In the genomic region with DNA sequence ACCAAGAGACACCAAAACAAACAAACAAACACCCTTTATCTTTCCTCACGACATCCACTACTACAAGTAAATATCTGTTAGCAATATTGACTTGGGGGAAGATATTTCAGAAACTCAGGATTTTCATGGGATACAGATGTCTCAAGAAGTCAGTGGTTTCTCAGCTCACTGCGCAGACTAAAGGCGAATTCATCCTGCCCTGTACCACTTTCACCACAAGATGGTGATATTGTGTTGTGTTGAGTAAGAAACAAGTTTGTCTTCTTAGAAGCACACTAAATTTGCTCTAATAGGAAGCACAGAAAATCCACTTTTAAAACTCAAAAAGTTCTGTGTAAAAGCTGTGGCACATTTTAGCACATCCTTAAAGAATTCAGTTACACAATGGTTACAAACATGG, we compare ENCODE assay signal across 8 mouse cellular contexts.
A peak's percentile ranks its signal among the peaks of the same experiment; 100 is the strongest.
DNase-seq lines count a peak whose midpoint lies in the region; ATAC-seq and TF ChIP-seq lines count a peak whose summit lies in the region.
"Had no signal": no experiment of that assay in that cellular context is flagged by ENCODE, and none has a peak within 500 bp of the region (broad histone marks: within the 10 kb centered on the region; RNA-seq: fewer than 3 reads in every experiment).

No protein-coding gene starts in this region.

- 15% methylated on average over 3 of the region's 3 CpGs for WGBS in liver, embryonic 14.5 days (ENCODE audit: insufficient replicate concordance)
- WGBS in liver, embryonic 12.5 days (ENCODE audit: insufficient replicate concordance) = 9% methylated on average over 3 of the region's 3 CpGs
- 19% methylated on average over 3 of the region's 3 CpGs for WGBS in forebrain, embryonic 15.5 days

- no peak overlapping the region for H3K4me2 ChIP-seq in liver, embryonic 14.5 days (ENCODE audit: low read depth)
- H3K4me2 ChIP-seq in liver, embryonic 12.5 days = no peak overlapping the region
- H3K4me2 ChIP-seq in forebrain, embryonic 15.5 days (replicated peaks) = no peak overlapping the region
- H3K4me2 ChIP-seq: limb, embryonic 15.5 days had no signal

- no peaks in the 10 kb centered on the region for H3K27me3 ChIP-seq in liver, embryonic 14.5 days (ENCODE audit: control insufficient read depth, insufficient read depth, low read length)
- H3K27me3 ChIP-seq in liver, embryonic 12.5 days (replicated peaks) = no peaks in the 10 kb centered on the region
- no peaks in the 10 kb centered on the region for H3K27me3 ChIP-seq in forebrain, embryonic 15.5 days
- H3K27me3 ChIP-seq: limb, embryonic 15.5 days had no signal

- TF ChIP-seq POLR2A in brain, embryonic 14.5 days (IDR thresholded peaks at IDR 0.05; ENCODE audit: borderline replicate concordance, extremely low read depth, insufficient read depth, insufficient read length, poor library complexity, severe bottlenecking) = no peak

- ATAC-seq in liver, embryonic 14.5 days (ENCODE audit: insufficient read depth) = no peak
- no peak for ATAC-seq in liver, embryonic 12.5 days
- ATAC-seq in forebrain, embryonic 15.5 days (replicated peaks) = peak; percentile 73
- ATAC-seq in granulocyte monocyte progenitor cell, adult 5-6 weeks (replicated peaks; ENCODE audit: poor library complexity, severe bottlenecking) = no peak; the same call in 1 of the 2 replicates

- H3K36me3 ChIP-seq in liver, embryonic 14.5 days (replicated peaks; ENCODE audit: control insufficient read depth, insufficient read depth, low read depth) = no peaks in the 10 kb centered on the region
- H3K36me3 ChIP-seq in liver, embryonic 12.5 days = no peaks in the 10 kb centered on the region
- H3K36me3 ChIP-seq in forebrain, embryonic 15.5 days = no peaks in the 10 kb centered on the region
- H3K36me3 ChIP-seq: limb, embryonic 15.5 days had no signal

- no peaks in the 10 kb centered on the region for H3K9me3 ChIP-seq in liver, embryonic 14.5 days (ENCODE audit: control insufficient read depth, low read length)
- H3K9me3 ChIP-seq in liver, embryonic 12.5 days (replicated peaks) = no peaks in the 10 kb centered on the region
- no peaks in the 10 kb centered on the region for H3K9me3 ChIP-seq in forebrain, embryonic 15.5 days
- H3K9me3 ChIP-seq: limb, embryonic 15.5 days had no signal

- no peak overlapping the region for H3K4me3 ChIP-seq in liver, embryonic 14.5 days (ENCODE audit: insufficient read depth in 1 of 2, low read depth in 2 of 2, low read length in 2 of 2)
- no peak overlapping the region for H3K4me3 ChIP-seq in liver, embryonic 12.5 days
- no peak overlapping the region for H3K4me3 ChIP-seq in forebrain, embryonic 15.5 days
- H3K4me3 ChIP-seq: limb, embryonic 15.5 days had no signal

- no peak for DNase-seq in liver, embryonic 14.5 days (ENCODE audit: low read depth in 3 of 3, low spot score in 3 of 3)
- peak; percentile 86 for DNase-seq in brain, embryonic 14.5 days (ENCODE audit: low read depth)
- DNase-seq in layer of hippocampus, postnatal 14 days (ENCODE audit: low spot score in 2 of 2) = peak; percentile 10 to 58
- DNase-seq in right cerebral cortex, adult 2 months (ENCODE audit: low spot score in 2 of 2) = peak; percentile 61 to 65

- peak; percentile 26; the same call in 1 of the 2 replicates for TF ChIP-seq CTCF in liver, embryonic 14.5 days (IDR thresholded peaks at IDR 0.05; ENCODE audit: low read depth)
- peak; percentile 63; the same call in 1 of the 2 replicates for TF ChIP-seq CTCF in brain, embryonic 14.5 days (IDR thresholded peaks at IDR 0.05; ENCODE audit: borderline replicate concordance, extremely low read depth, insufficient read depth, insufficient read length)

- no peaks in the 10 kb centered on the region for H3K4me1 ChIP-seq in liver, embryonic 14.5 days (replicated peaks; ENCODE audit: control insufficient read depth in 2 of 2, insufficient read depth in 2 of 2, low read length in 1 of 2)
- H3K4me1 ChIP-seq in liver, embryonic 12.5 days = no peaks in the 10 kb centered on the region
- H3K4me1 ChIP-seq in forebrain, embryonic 15.5 days = no peaks in the 10 kb centered on the region
- H3K4me1 ChIP-seq: limb, embryonic 15.5 days had no signal

- H3K27ac ChIP-seq in liver, embryonic 14.5 days = no peak overlapping the region
- no peak overlapping the region for H3K27ac ChIP-seq in liver, embryonic 12.5 days
- no peak overlapping the region for H3K27ac ChIP-seq in forebrain, embryonic 15.5 days (replicated peaks)
- H3K27ac ChIP-seq: limb, embryonic 15.5 days had no signal

- no peak overlapping the region for H3K9ac ChIP-seq in liver, embryonic 14.5 days (replicated peaks)
- H3K9ac ChIP-seq in liver, embryonic 12.5 days = no peak overlapping the region
- no peak overlapping the region for H3K9ac ChIP-seq in forebrain, embryonic 15.5 days (replicated peaks)
- H3K9ac ChIP-seq: limb, embryonic 15.5 days had no signal

- no peak for TF ChIP-seq EP300 in liver, embryonic 14.5 days (IDR thresholded peaks at IDR 0.05; ENCODE audit: low read depth)

Comparison
In these comparisons a context has a peak if more than half of its experiments do, and no peak if none do; other contexts are left out.
1. DNase-seq: peak in brain, embryonic 14.5 days (single experiment), layer of hippocampus, postnatal 14 days (2 of 2) and right cerebral cortex, adult 2 months (2 of 2); none in liver, embryonic 14.5 days (0 of 3).